Mouse (Mus musculus) Patski (cell line): ENCODE measurements at regions not wholly inside any gene's neighbourhood (a gene's known extent, or its start where the extent isn't known, plus 50 kb on each side); places are given as distances from the start of the nearest gene placed in this dataset.

Experiments used
- ATAC-seq: fragments of 100-300 bp; one replicate; pipeline ENCODE4 v1.8.0; 2021
- CTCF ChIA-PET: fragments of 350-600 bp; sonication (Branson Sonifier 250); formaldehyde crosslinking; loops from one replicate; lab custom pipeline; 2022; ENCODE audit warnings: inconsistent platforms; lab: Charles Lee
- POLR2A ChIA-PET: fragments of 350-600 bp; sonication (Branson Sonifier 250); formaldehyde crosslinking; loops from one replicate; lab custom pipeline; 2022; ENCODE audit warnings: antibody characterized with exemption, inconsistent platforms; lab: Charles Lee
- DNase-seq: peaks from one replicate; pipeline ENCODE4 v3.0.0-alpha.2; 2011; ENCODE audit warnings: low read depth, low spot score
- H3K27me3 ChIP-seq: fragments of 371-371 bp; one replicate; pipeline ENCODE4 v1.5.1; 2021
- CTCF ChIP-seq: fragments of 100-300 bp; IDR thresholded peaks from one replicate; pipeline ENCODE4 v1.5.1; 2021
- in situ Hi-C: fragments of 300-500 bp; cut with MboI; formaldehyde crosslinking; loops from 3 replicates; pipeline ENCODE4 v1.11.1; 2018; ENCODE audit warnings: low pct_unique_long_range_greater_than_20kb, mixed read lengths

- no peak for TF ChIP-seq CTCF
- ChIA-PET CTCF (interaction anchor here (1.1 kb wide), 1 partner anchor 10 kb away, joined by 4 read pairs; no protein-coding TSS in a partner anchor), POLR2A (no interaction called here)
- ATAC-seq = no peak
- in situ Hi-C loops = no loop called here
- H3K27me3 ChIP-seq = no peaks in the 10 kb centered on the region
- no peak for DNase-seq
Observed at GRCm38 (mm10) chr7:53675519-53675918, 1159.8 kb upstream of the Luzp2 start.
